Mouse (Mus musculus) embryonic facial prominence, embryonic 11.5 days (tissue): ENCODE measurements around the gene Exosc5. TPM values are rescaled to one million over a fixed set of nuclear protein-coding genes. Genes with fewer than 3 reads are reported as not detected.
A peak's percentile ranks its signal among the peaks of the same experiment; 100 is the strongest.

Source experiments
- ATAC-seq: fragments of 200-750 bp; cut with Nextera tagmentation; replicated peaks from 2 replicates; pipeline ENCODE4 v1.8.0; 2017; ENCODE audit warnings: low read depth; ENCODE audit not compliant: insufficient number of reproducible peaks, low FRiP score, low TSS enrichment
- DNase-seq: peaks from one replicate; pipeline ENCODE4 v3.0.0-alpha.2; 2015; ENCODE audit warnings: low spot score
- H3K27ac ChIP-seq: fragments of 300-500 bp; sonication (generic); replicated peaks from 2 replicates; pipeline ENCODE4 v1.5.1; 2014; ENCODE audit warnings: mild to moderate bottlenecking, low read depth, low read length, control low read depth
- H3K27me3 ChIP-seq: fragments of 300-500 bp; sonication (generic); 2 replicates; pipeline ENCODE4 v1.6.1; 2014; ENCODE audit warnings: mild to moderate bottlenecking, low read length, moderate library complexity, mixed read lengths; ENCODE audit not compliant: control insufficient read depth, insufficient read depth
- H3K36me3 ChIP-seq: fragments of 300-500 bp; sonication (generic); replicated peaks from 2 replicates; pipeline ENCODE4 v1.6.1; 2014; ENCODE audit warnings: low read depth, mild to moderate bottlenecking, low read length, moderate library complexity, mixed read lengths; ENCODE audit not compliant: control insufficient read depth, insufficient read depth
- H3K4me1 ChIP-seq: fragments of 300-500 bp; sonication (generic); 2 replicates; pipeline ENCODE4 v1.6.1; 2014; ENCODE audit warnings: low read length, mixed read lengths; ENCODE audit not compliant: control insufficient read depth, insufficient read depth
- H3K4me2 ChIP-seq: fragments of 300-500 bp; sonication (generic); 2 replicates; pipeline ENCODE4 v1.6.1; 2014; ENCODE audit warnings: low read depth, mild to moderate bottlenecking, control low read depth, low read length, moderate library complexity
- H3K4me3 ChIP-seq: fragments of 300-500 bp; sonication (generic); 2 replicates; pipeline ENCODE4 v1.5.1; 2014; ENCODE audit warnings: low read depth, low read length, control low read depth
- H3K9ac ChIP-seq: fragments of 300-500 bp; sonication (generic); replicated peaks from 2 replicates; pipeline ENCODE4 v1.6.1; 2014; ENCODE audit warnings: mild to moderate bottlenecking, control low read depth, low read length
- H3K9me3 ChIP-seq: fragments of 300-500 bp; sonication (generic); replicated peaks from 2 replicates; pipeline ENCODE4 v1.6.1; 2016; ENCODE audit warnings: mild to moderate bottlenecking, low read length, inconsistent platforms, mixed read lengths; ENCODE audit not compliant: control insufficient read depth
- WGBS: fragments of 180-500 bp; shearing (Covaris S2); extraction: QIAGEN DNeasy Blood & Tissue Kit; methylation state at CpG from one replicate; pipeline ENCODE4 v1.1.7; 2014; 5-methylcytosine and 5-hydroxymethylcytosine counted together
- polyA plus RNA-seq: library from polyadenylated mRNA; unstranded; fragments of >200 nt; fragmentation: Nextera tagmentation; extraction: Ambion mirVana; gene quantifications from 2 replicates; pipeline ENCODE4 v1.2.1, GENCODE M21; 2014

Gene Exosc5
- polyA plus RNA-seq, 1 experiment from 2014 or later: 63.1 TPM

DNA sequence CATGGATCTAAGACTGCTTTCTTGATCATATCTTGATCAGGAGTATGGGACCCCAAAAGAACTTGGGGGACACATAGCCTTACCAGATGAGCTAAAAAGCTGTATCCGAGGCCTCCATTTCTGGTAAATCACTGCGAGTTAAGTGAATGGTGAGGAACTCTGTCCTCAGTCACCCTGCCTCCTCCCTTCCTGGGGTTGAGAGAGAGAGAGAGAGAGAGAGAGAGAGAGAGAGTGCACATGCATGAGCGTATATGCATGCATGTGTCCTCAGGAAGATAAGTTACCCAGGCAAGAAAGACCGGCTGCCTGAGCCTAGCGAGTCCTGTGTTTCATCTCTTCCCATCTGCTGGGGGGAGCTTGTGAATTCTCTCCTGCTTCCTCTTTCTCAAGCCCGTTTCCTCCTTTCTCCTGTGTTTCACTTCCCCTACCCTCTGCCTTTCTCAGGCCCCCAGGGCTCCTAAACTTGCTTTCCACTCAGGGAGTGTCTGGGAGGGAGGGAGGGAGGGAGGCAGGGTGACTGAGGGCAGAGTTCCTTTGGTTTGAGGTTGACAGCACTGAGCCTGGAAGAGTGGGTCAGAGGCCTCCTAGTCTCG lies 47.7 kb downstream of the Exosc5 start:
- H3K4me2 ChIP-seq: no peak overlapping the region
- ATAC-seq (no peak), DNase-seq (no peak)
- 53% methylated on average over 7 of the region's 7 CpGs for WGBS
- H3K4me3 ChIP-seq: no peak overlapping the region
- H3K36me3 ChIP-seq: no peaks in the 10 kb centered on the region
- 0 out of 2 replicates have a peak overlapping the region, but pooled peaks have one; percentile 6 for H3K9ac ChIP-seq
- H3K9me3 ChIP-seq: no peaks in the 10 kb centered on the region; the same call in 1 of the 2 replicates
- H3K27me3 ChIP-seq: peaks cover 7% of the 10 kb centered on the region; the same call in 1 of the 2 replicates
- H3K4me1 ChIP-seq: peaks cover 15% of the 10 kb centered on the region
- H3K27ac ChIP-seq: no peak overlapping the region

DNA sequence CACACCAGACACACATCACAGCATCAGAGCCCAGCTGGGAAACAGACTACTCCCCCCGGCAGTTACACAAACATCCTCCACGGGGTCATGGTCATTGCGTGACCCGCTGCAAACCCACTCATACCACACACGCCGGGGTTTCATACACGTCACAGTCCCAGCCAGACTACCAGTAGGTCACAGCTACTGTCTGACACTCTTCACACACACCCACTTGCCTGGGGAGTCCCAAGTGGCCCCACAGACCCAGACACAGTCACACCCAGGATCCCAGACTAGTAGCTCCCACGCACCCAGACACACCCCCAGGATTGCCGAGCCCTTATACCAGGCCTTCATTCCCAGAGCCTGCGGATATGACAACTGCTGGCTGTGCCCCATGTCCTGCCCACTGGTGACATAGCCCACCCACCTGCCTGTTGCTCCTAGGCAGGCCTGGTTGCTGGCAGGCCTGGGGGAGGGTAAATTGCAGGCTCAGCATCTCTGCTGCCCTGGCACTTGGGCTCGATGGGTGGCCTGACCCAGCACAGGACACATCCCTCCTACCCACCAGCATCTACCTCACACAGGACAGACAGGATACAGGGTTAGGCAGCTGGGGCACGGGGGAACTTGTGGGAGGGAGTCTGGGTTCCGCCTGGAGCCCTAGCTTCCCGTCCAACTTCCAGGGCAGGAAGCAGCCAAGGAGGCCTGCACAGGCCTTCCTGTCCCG lies 48.8 kb downstream of the Exosc5 start:
- H3K9ac ChIP-seq: peak overlapping the region; percentile 25; the same call in 1 of the 2 replicates
- peaks cover 7% of the 10 kb centered on the region; the same call in 1 of the 2 replicates for H3K27me3 ChIP-seq
- no peaks in the 10 kb centered on the region; the same call in 1 of the 2 replicates for H3K36me3 ChIP-seq
- no peak for DNase-seq
- ATAC-seq: no peak
- H3K27ac ChIP-seq: 0 out of 2 replicates have a peak overlapping the region, but pooled peaks have one; percentile 20
- WGBS: 45% methylated on average over 15 of the region's 15 CpGs
- no peak overlapping the region for H3K4me3 ChIP-seq
- no peaks in the 10 kb centered on the region for H3K9me3 ChIP-seq
- H3K4me1 ChIP-seq: peaks cover 24% of the 10 kb centered on the region
- no peak overlapping the region for H3K4me2 ChIP-seq

DNA sequence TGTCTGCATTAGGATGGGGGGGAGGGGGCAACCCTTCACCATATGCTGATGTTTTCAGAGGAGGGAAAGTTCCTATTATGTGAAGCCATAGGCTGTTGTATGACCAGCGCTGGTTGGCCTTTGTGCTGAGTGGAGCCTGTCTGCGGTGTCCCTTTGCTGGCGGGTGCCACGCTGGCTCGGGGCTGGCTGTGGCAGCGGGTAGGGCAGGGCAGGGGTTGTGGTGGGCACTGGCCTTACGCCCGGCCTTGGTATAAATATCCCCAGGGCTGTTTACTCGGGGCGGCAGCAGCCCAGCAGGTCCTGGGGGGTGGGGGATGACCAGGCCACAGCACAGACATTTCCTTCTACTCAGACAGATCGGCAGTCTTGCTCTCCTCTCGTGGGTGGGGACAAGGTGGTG lies 51.0 kb downstream of the Exosc5 start:
- ATAC-seq (no peak), DNase-seq (no peak)
- Histone ChIP-seq H3K4me3 (no peak overlapping the region), H3K4me2 (no peak overlapping the region), H3K27me3 (no peaks in the 10 kb centered on the region), H3K9ac (peak overlapping the region; percentile 41), H3K27ac (no peak overlapping the region), H3K9me3 (no peaks in the 10 kb centered on the region), H3K36me3 (peaks cover 8% of the 10 kb centered on the region), H3K4me1 (peaks cover 20% of the 10 kb centered on the region)
- 12% methylated on average over 12 of the region's 12 CpGs for WGBS

DNA sequence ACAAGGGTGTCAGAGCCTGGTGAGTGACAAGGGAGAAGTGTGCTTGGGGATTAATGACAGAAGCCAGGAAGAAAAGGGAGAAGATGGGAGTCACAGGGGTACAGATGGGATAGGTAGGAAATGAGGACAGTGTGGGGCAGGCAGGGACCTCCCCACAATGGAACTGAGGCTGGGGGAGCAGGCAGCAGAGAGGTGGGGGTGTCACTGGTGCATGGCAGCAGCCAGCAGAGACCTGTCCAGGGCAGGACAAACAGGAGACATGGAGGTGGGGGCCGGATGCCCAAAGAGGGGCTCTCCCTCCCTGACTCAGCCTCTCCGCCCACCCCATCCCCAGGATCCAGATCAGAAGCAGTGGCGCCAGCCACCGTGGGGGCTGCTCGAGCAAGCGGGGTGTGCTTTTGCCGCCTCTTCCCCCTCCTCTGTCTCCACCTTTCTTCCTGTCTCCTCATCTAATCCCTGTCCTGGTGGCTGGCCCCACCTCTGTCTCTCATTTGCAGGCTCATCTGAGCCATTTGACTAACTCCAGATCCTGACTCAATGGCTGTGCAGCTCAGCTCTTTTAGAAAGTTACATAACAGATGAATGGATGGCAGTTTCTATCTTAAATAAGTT lies 51.7 kb downstream of the Exosc5 start:
- H3K4me1 ChIP-seq: peaks cover 20% of the 10 kb centered on the region
- 0 out of 2 replicates have a peak, but pooled peaks have one; percentile 36 for ATAC-seq
- no peaks in the 10 kb centered on the region for H3K27me3 ChIP-seq
- peak overlapping the region; percentile 41 for H3K9ac ChIP-seq
- H3K36me3 ChIP-seq: peaks cover 14% of the 10 kb centered on the region
- 5% methylated on average over 7 of the region's 7 CpGs for WGBS
- no peaks in the 10 kb centered on the region for H3K9me3 ChIP-seq
- H3K4me3 ChIP-seq: no peak overlapping the region
- peak overlapping the region; percentile 23 for H3K4me2 ChIP-seq
- DNase-seq: no peak
- H3K27ac ChIP-seq: 0 out of 2 replicates have a peak overlapping the region, but pooled peaks have one; percentile 28

DNA sequence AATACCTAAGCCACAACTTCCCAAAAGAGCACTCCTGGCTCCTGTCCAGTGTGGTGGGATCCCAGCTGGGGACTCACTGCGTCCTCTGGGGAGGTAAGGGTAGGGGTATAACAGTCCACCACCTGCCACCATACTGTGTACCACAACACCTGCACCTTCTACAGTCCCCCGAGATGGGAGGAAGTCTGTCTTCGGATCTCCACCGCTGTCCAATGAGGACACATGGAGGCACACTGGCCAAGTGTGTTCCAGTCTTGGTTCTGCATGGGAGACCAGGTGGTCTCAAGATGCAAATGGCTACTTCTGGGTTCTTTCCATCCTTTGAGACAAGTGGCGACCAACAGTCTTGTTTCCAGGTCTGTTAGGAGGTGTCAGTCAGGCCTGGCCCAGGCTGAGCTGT lies 52.2 kb downstream of the Exosc5 start:
- Histone ChIP-seq H3K36me3 (peaks cover 18% of the 10 kb centered on the region), H3K4me3 (no peak overlapping the region), H3K4me1 (peaks cover 20% of the 10 kb centered on the region), H3K9ac (no peak overlapping the region), H3K9me3 (no peaks in the 10 kb centered on the region), H3K27ac (no peak overlapping the region), H3K27me3 (no peaks in the 10 kb centered on the region), H3K4me2 (no peak overlapping the region)
- ATAC-seq: 0 out of 2 replicates have a peak, but pooled peaks have one; percentile 3
- no peak for DNase-seq
- WGBS: 60% methylated on average over 5 of the region's 5 CpGs

DNA sequence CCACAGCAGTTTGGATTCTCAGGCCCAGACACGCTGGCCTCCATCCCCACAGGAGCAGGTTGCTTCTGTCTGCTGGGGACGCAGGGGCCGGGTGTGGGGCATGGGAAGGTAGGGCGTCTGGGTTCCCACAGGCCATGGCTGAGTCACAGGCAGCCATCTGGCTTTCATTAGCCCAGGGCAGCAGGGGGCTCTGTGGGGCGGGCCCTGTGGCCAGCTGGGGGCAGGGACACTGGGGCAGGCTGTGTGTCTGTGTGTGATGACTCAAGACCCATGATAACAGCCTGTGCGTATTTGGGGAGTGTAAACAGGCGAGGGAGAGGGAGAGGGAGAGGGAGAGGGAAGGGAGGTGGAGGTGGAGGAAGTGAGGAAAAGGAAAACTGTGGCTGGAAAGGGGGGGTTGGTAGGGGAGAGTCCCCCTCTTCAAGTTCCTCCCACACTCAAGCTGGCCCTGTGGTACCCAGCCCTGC lies 52.8 kb downstream of the Exosc5 start:
- H3K9ac ChIP-seq: peak overlapping the region; percentile 37; the same call in 1 of the 2 replicates
- peaks cover 18% of the 10 kb centered on the region for H3K36me3 ChIP-seq
- ATAC-seq (peak; percentile 60), DNase-seq (peak; percentile 70)
- no peak overlapping the region for H3K4me3 ChIP-seq
- no peaks in the 10 kb centered on the region for H3K9me3 ChIP-seq
- H3K27ac ChIP-seq: 0 out of 2 replicates have a peak overlapping the region, but pooled peaks have one; percentile 35
- 6% methylated on average over 7 of the region's 7 CpGs for WGBS
- H3K4me2 ChIP-seq: peak overlapping the region; percentile 19; the same call in 1 of the 2 replicates
- peaks cover 20% of the 10 kb centered on the region for H3K4me1 ChIP-seq
- H3K27me3 ChIP-seq: no peaks in the 10 kb centered on the region

DNA sequence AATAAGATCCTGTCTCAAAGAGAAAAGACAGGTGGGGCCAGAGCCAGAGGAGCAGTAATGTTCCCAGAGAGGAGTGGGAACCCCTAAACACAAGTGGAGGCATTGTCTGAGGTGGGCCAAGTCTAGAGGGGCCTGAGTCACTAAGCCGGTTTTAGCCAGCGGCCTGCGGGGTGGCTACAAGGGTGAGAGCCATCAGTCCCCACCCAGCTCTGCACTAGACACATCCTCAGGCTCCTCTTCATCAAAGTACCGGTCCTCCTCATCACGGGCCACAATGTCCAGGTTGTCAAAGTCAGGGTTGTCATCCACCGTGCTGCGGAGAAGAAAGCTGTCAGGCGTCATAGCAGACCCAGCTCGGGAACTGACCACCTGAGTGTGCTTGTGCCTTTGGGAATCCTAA lies 53.8 kb downstream of the Exosc5 start:
- H3K36me3 ChIP-seq: peaks cover 18% of the 10 kb centered on the region
- 85% methylated on average over 9 of the region's 9 CpGs for WGBS
- no peak overlapping the region for H3K9ac ChIP-seq
- H3K4me1 ChIP-seq: peaks cover 20% of the 10 kb centered on the region
- no peak overlapping the region for H3K4me2 ChIP-seq
- no peaks in the 10 kb centered on the region for H3K9me3 ChIP-seq
- no peak for DNase-seq
- ATAC-seq: no peak
- no peak overlapping the region for H3K27ac ChIP-seq
- no peak overlapping the region for H3K4me3 ChIP-seq
- H3K27me3 ChIP-seq: no peaks in the 10 kb centered on the region
